Mouse (Mus musculus) embryonic facial prominence, embryonic 13.5 days (tissue): ENCODE data around the gene Tnnc2. TPM values are rescaled to one million over a fixed set of nuclear protein-coding genes. Genes with fewer than 3 reads are reported as not detected.
"Not testable (repeated sequence)": the region's sequence is repeated elsewhere in the genome, so short reads cannot be mapped to it uniquely, and the experiment has no call there.

Experiments
- ATAC-seq: fragments of 200-750 bp; cut with Nextera tagmentation; 2 replicates; pipeline ENCODE4 v1.8.0; 2017; ENCODE audit warnings: low read depth; ENCODE audit not compliant: insufficient number of reproducible peaks, insufficient read depth, low FRiP score, low TSS enrichment
- H3K27ac ChIP-seq: fragments of 300-500 bp; sonication (generic); 2 replicates; pipeline ENCODE4 v1.5.1; 2015; ENCODE audit warnings: moderate library complexity, mild to moderate bottlenecking, inconsistent platforms
- H3K27me3 ChIP-seq: fragments of 300-500 bp; sonication (generic); 2 replicates; pipeline ENCODE4 v1.6.1; 2015; ENCODE audit warnings: mild to moderate bottlenecking, inconsistent platforms
- H3K36me3 ChIP-seq: fragments of 300-500 bp; sonication (generic); 2 replicates; pipeline ENCODE4 v1.6.1; 2015; ENCODE audit warnings: mild to moderate bottlenecking, inconsistent platforms
- H3K4me1 ChIP-seq: fragments of 300-500 bp; sonication (generic); 2 replicates; pipeline ENCODE4 v1.6.1; 2015; ENCODE audit warnings: inconsistent platforms
- H3K4me2 ChIP-seq: fragments of 300-500 bp; sonication (generic); 2 replicates; pipeline ENCODE4 v1.6.1; 2015; ENCODE audit warnings: moderate library complexity, mild to moderate bottlenecking, inconsistent platforms
- H3K4me3 ChIP-seq: fragments of 300-500 bp; sonication (generic); 2 replicates; pipeline ENCODE4 v1.5.1; 2015; ENCODE audit warnings: mild to moderate bottlenecking, inconsistent platforms
- H3K9ac ChIP-seq: fragments of 300-500 bp; sonication (generic); 2 replicates; pipeline ENCODE4 v1.6.1; 2015; ENCODE audit warnings: mild to moderate bottlenecking, inconsistent platforms
- H3K9me3 ChIP-seq: fragments of 300-500 bp; sonication (generic); 2 replicates; pipeline ENCODE4 v1.6.1; 2016; ENCODE audit warnings: inconsistent platforms
- WGBS: fragments of 180-500 bp; shearing (Covaris S2); methylation state at CpG from one replicate; pipeline ENCODE4 v1.1.7; 2015; ENCODE audit warnings: mixed read lengths; 5-methylcytosine and 5-hydroxymethylcytosine counted together
- polyA plus RNA-seq: library from polyadenylated mRNA; unstranded; fragments of >200 nt; fragmentation: Nextera tagmentation; extraction: Ambion mirVana; gene quantifications from 2 replicates; pipeline ENCODE4 v1.2.1, GENCODE M21; 2015

Gene Tnnc2
- polyA plus RNA-seq, 1 experiment from 2014 or later: 16.7 TPM

GRCm38 (mm10) chr2:164815821-164816220, 36.1 kb upstream of the Tnnc2 start:
- WGBS: 89% methylated on average over 8 of the region's 8 CpGs
- Histone ChIP-seq H3K27ac (no peak overlapping the region), H3K9ac (no peak overlapping the region), H3K4me3 (no peak overlapping the region), H3K36me3 (peaks cover 9% of the 10 kb centered on the region; the same call in 1 of the 2 replicates), H3K4me1 (peaks cover 11% of the 10 kb centered on the region; the same call in 1 of the 2 replicates), H3K27me3 (no peaks in the 10 kb centered on the region), H3K9me3 (no peaks in the 10 kb centered on the region), H3K4me2 (no peak overlapping the region)
- ATAC-seq: no peak

- Histone ChIP-seq H3K27ac (no peak overlapping the region), H3K36me3 (peaks cover 5% of the 10 kb centered on the region; the same call in 1 of the 2 replicates), H3K9me3 (no peaks in the 10 kb centered on the region), H3K4me3 (no peak overlapping the region), H3K9ac (no peak overlapping the region), H3K27me3 (no peaks in the 10 kb centered on the region), H3K4me2 (no peak overlapping the region), H3K4me1 (peaks cover 11% of the 10 kb centered on the region; the same call in 1 of the 2 replicates)
- WGBS: 82% methylated on average over 5 of the region's 5 CpGs
- no peak for ATAC-seq
These were observed 35.6 kb upstream of the Tnnc2 start for GRCm38 (mm10) chr2:164815348-164815747.

- H3K36me3 ChIP-seq: peaks cover 8% of the 10 kb centered on the region
- no peak overlapping the region for H3K4me3 ChIP-seq
- no peaks in the 10 kb centered on the region for H3K27me3 ChIP-seq
- no peaks in the 10 kb centered on the region for H3K9me3 ChIP-seq
- WGBS: 61% methylated on average over 2 of the region's 2 CpGs
- ATAC-seq: no peak
- no peak overlapping the region for H3K9ac ChIP-seq
- H3K27ac ChIP-seq: no peak overlapping the region
- H3K4me2 ChIP-seq: no peak overlapping the region
- H3K4me1 ChIP-seq: peaks cover 11% of the 10 kb centered on the region; the same call in 1 of the 2 replicates
These were observed 33.8 kb upstream of the Tnnc2 start for GRCm38 (mm10) chr2:164813557-164813956.

- no peak overlapping the region for H3K4me2 ChIP-seq
- ATAC-seq: no peak
- 65% methylated on average over 7 of the region's 7 CpGs for WGBS
- no peak overlapping the region for H3K9ac ChIP-seq
- H3K9me3 ChIP-seq: no peaks in the 10 kb centered on the region
- peaks cover 20% of the 10 kb centered on the region for H3K36me3 ChIP-seq
- H3K27ac ChIP-seq: no peak overlapping the region
- H3K4me3 ChIP-seq: no peak overlapping the region
- H3K4me1 ChIP-seq: peaks cover 25% of the 10 kb centered on the region
- no peaks in the 10 kb centered on the region for H3K27me3 ChIP-seq
These were observed 26.8 kb upstream of the Tnnc2 start for GRCm38 (mm10) chr2:164806614-164807013.

GRCm38 (mm10) chr2:164805332-164805718, 25.6 kb upstream of the Tnnc2 start:
- H3K4me1 ChIP-seq: peaks cover 25% of the 10 kb centered on the region
- H3K9ac ChIP-seq: peak overlapping the region; percentile 83
- peak overlapping the region; percentile 87 for H3K4me3 ChIP-seq
- WGBS: 2% methylated on average over 21 of the region's 21 CpGs
- no peaks in the 10 kb centered on the region for H3K27me3 ChIP-seq
- H3K4me2 ChIP-seq: peak overlapping the region; percentile 91
- peak overlapping the region; percentile 68; the same call in 1 of the 2 replicates for H3K27ac ChIP-seq
- H3K36me3 ChIP-seq: peaks cover 31% of the 10 kb centered on the region
- no peaks in the 10 kb centered on the region for H3K9me3 ChIP-seq
- peak; percentile 57 for ATAC-seq

- H3K9ac ChIP-seq: peak within 1 kb of the TSS; percentile 83
- peaks cover 25% of the 10 kb centered on the region for H3K4me1 ChIP-seq
- peak within 1 kb of the TSS; percentile 91 for H3K4me2 ChIP-seq
- H3K27me3 ChIP-seq: no peaks in the 10 kb centered on the region
- H3K36me3 ChIP-seq: peaks cover 37% of the 10 kb centered on the region
- no peaks in the 10 kb centered on the region for H3K9me3 ChIP-seq
- WGBS: under 1% methylated on average over 47 of the region's 47 CpGs
- ATAC-seq: peak; percentile 92
- peak within 1 kb of the TSS; percentile 87 for H3K4me3 ChIP-seq
- H3K27ac ChIP-seq: peak within 1 kb of the TSS; percentile 86
These were observed 25.0 kb upstream of the Tnnc2 start, which contains the start of the genes Acot8 and Zswim3 for GRCm38 (mm10) chr2:164804533-164805331. Gene Acot8, minus strand, starts transcription at chr2:164804882. Gene Zswim3, plus strand, starts transcription at chr2:164805098.

GRCm38 (mm10) chr2:164803921-164804313, 24.1 kb upstream of the Tnnc2 start:
- Histone ChIP-seq H3K4me1 (peaks cover 25% of the 10 kb centered on the region), H3K27me3 (no peaks in the 10 kb centered on the region), H3K4me2 (peak overlapping the region; percentile 91), H3K36me3 (peaks cover 40% of the 10 kb centered on the region), H3K9ac (peak overlapping the region; percentile 81), H3K27ac (peak overlapping the region; percentile 86; the same call in 1 of the 2 replicates), H3K9me3 (no peaks in the 10 kb centered on the region), H3K4me3 (peak overlapping the region; percentile 87)
- 73% methylated on average over 1 of the region's 1 CpGs for WGBS
- no peak for ATAC-seq

- peak overlapping the region; percentile 87 for H3K4me3 ChIP-seq
- peaks cover 25% of the 10 kb centered on the region for H3K4me1 ChIP-seq
- no peak overlapping the region for H3K27ac ChIP-seq
- H3K36me3 ChIP-seq: peaks cover 40% of the 10 kb centered on the region
- no peaks in the 10 kb centered on the region for H3K27me3 ChIP-seq
- H3K4me2 ChIP-seq: peak overlapping the region; percentile 91
- peak overlapping the region; percentile 81 for H3K9ac ChIP-seq
- no peak for ATAC-seq
- WGBS: 86% methylated on average over 16 of the region's 16 CpGs
- no peaks in the 10 kb centered on the region for H3K9me3 ChIP-seq
These were observed 23.6 kb upstream of the Tnnc2 start for GRCm38 (mm10) chr2:164803201-164803920.

GRCm38 (mm10) chr2:164800252-164801004, 20.7 kb upstream of the Tnnc2 start:
- Histone ChIP-seq H3K9ac (no peak overlapping the region), H3K4me3 (no peak overlapping the region), H3K4me2 (no peak overlapping the region), H3K27me3 (no peaks in the 10 kb centered on the region), H3K27ac (no peak overlapping the region), H3K36me3 (peaks cover 63% of the 10 kb centered on the region), H3K9me3 (no peaks in the 10 kb centered on the region), H3K4me1 (peaks cover 15% of the 10 kb centered on the region)
- 90% methylated on average over 13 of the region's 13 CpGs for WGBS
- ATAC-seq: no peak

- peaks cover 74% of the 10 kb centered on the region for H3K36me3 ChIP-seq
- not testable (repeated sequence) for H3K27me3 ChIP-seq, H3K27ac ChIP-seq, H3K4me3 ChIP-seq, H3K9me3 ChIP-seq, H3K4me1 ChIP-seq, H3K9ac ChIP-seq, ATAC-seq, H3K4me2 ChIP-seq
- WGBS: 81% methylated on average over 6 of the region's 6 CpGs
These were observed 18.8 kb upstream of the Tnnc2 start for GRCm38 (mm10) chr2:164798554-164798953.

GRCm38 (mm10) chr2:164795868-164796267, 16.1 kb upstream of the Tnnc2 start:
- no peak for ATAC-seq
- Histone ChIP-seq H3K27me3 (no peaks in the 10 kb centered on the region), H3K4me2 (no peak overlapping the region), H3K4me3 (no peak overlapping the region), H3K9ac (no peak overlapping the region), H3K4me1 (no peaks in the 10 kb centered on the region), H3K27ac (no peak overlapping the region), H3K9me3 (no peaks in the 10 kb centered on the region), H3K36me3 (peaks cover 84% of the 10 kb centered on the region)
- WGBS: 87% methylated on average over 4 of the region's 4 CpGs
